Mouse (Mus musculus): ENCODE data around the gene Camta1. TPM values are rescaled to one million over a fixed set of nuclear protein-coding genes. Genes with fewer than 3 reads are reported as not detected.

Gene Camta1
- total RNA-seq, 2 experiments from 2014 or later = 66.1 to 84.1 TPM

- no peak for DNase-seq
- intact Hi-C loops (cut with DNase I; ENCODE audit: low total_unique reads) = no loop called here
Observed at GRCm38 (mm10) chr4:151222635-151223034, 639.0 kb downstream of the Camta1 start.

GRCm38 (mm10) chr4:151216553-151217292, 645.0 kb downstream of the Camta1 start:
- intact Hi-C loops (cut with DNase I; ENCODE audit: low total_unique reads) = no loop called here

GRCm38 (mm10) chr4:151215866-151216265, 645.8 kb downstream of the Camta1 start:
- DNase-seq = no peak
- intact Hi-C loops (cut with DNase I; ENCODE audit: low total_unique reads) = no loop called here

More at GRCm38 (mm10) chr4:151216553-151217292, 645.0 kb downstream of the Camta1 start:
- no peak for DNase-seq

- no peak for DNase-seq
- intact Hi-C loops (cut with DNase I; ENCODE audit: low total_unique reads) = no loop called here
Observed at GRCm38 (mm10) chr4:151215179-151215578, 646.5 kb downstream of the Camta1 start.

- no peak for DNase-seq
- intact Hi-C loops (cut with DNase I; ENCODE audit: low total_unique reads) = no loop called here
Observed at GRCm38 (mm10) chr4:151213475-151213874, 648.2 kb downstream of the Camta1 start.

GRCm38 (mm10) chr4:151211992-151212391, 649.7 kb downstream of the Camta1 start:
- intact Hi-C loops (cut with DNase I; ENCODE audit: low total_unique reads) = no loop called here

GRCm38 (mm10) chr4:151207566-151207965, 654.1 kb downstream of the Camta1 start:
- intact Hi-C loops (cut with DNase I; ENCODE audit: low total_unique reads) = no loop called here

More at GRCm38 (mm10) chr4:151211992-151212391, 649.7 kb downstream of the Camta1 start:
- DNase-seq = no peak

GRCm38 (mm10) chr4:151202891-151203290, 658.8 kb downstream of the Camta1 start:
- no peak for DNase-seq
- intact Hi-C loops (cut with DNase I; ENCODE audit: low total_unique reads) = no loop called here

More at GRCm38 (mm10) chr4:151207566-151207965, 654.1 kb downstream of the Camta1 start:
- no peak for DNase-seq

GRCm38 (mm10) chr4:151200316-151200715, 661.4 kb downstream of the Camta1 start:
- intact Hi-C loops (cut with DNase I; ENCODE audit: low total_unique reads) = no loop called here
- no peak for DNase-seq

- no peak for DNase-seq
- intact Hi-C loops (cut with DNase I; ENCODE audit: low total_unique reads) = no loop called here
Observed at GRCm38 (mm10) chr4:151195126-151195525, 666.5 kb downstream of the Camta1 start.

- no peak for DNase-seq
- intact Hi-C loops (cut with DNase I; ENCODE audit: low total_unique reads) = no loop called here
Observed at GRCm38 (mm10) chr4:151194715-151195097, 667.0 kb downstream of the Camta1 start.

GRCm38 (mm10) chr4:151194030-151194714, 667.5 kb downstream of the Camta1 start:
- intact Hi-C loops (cut with DNase I; ENCODE audit: low total_unique reads) = no loop called here
- no peak for DNase-seq

- intact Hi-C loops (cut with DNase I; ENCODE audit: low total_unique reads) = no loop called here
- peak; percentile 59 for DNase-seq
Observed at GRCm38 (mm10) chr4:151186447-151186846, 675.2 kb downstream of the Camta1 start.

- no peak for DNase-seq
- intact Hi-C loops (cut with DNase I; ENCODE audit: low total_unique reads) = no loop called here
Observed at GRCm38 (mm10) chr4:151185750-151186149, 675.9 kb downstream of the Camta1 start.

- DNase-seq = no peak
- intact Hi-C loops (cut with DNase I; ENCODE audit: low total_unique reads) = no loop called here
Observed at GRCm38 (mm10) chr4:151180394-151180902, 681.2 kb downstream of the Camta1 start.

- DNase-seq = no peak
- intact Hi-C loops (cut with DNase I; ENCODE audit: low total_unique reads) = no loop called here
Observed at GRCm38 (mm10) chr4:151179639-151180038, 682.0 kb downstream of the Camta1 start.

GRCm38 (mm10) chr4:151178970-151179378, 682.7 kb downstream of the Camta1 start:
- intact Hi-C loops (cut with DNase I; ENCODE audit: low total_unique reads) = no loop called here
- no peak for DNase-seq

GRCm38 (mm10) chr4:151172526-151172925, 689.1 kb downstream of the Camta1 start:
- intact Hi-C loops (cut with DNase I; ENCODE audit: low total_unique reads) = no loop called here
- DNase-seq = no peak

GRCm38 (mm10) chr4:151171117-151171516, 690.6 kb downstream of the Camta1 start:
- intact Hi-C loops (cut with DNase I; ENCODE audit: low total_unique reads) = no loop called here
- DNase-seq = no peak

- no peak for DNase-seq
- intact Hi-C loops (cut with DNase I; ENCODE audit: low total_unique reads) = no loop called here
Observed at GRCm38 (mm10) chr4:151170658-151171057, 691.0 kb downstream of the Camta1 start.

GRCm38 (mm10) chr4:151166969-151167368, 694.7 kb downstream of the Camta1 start:
- intact Hi-C loops (cut with DNase I; ENCODE audit: low total_unique reads) = no loop called here
- no peak for DNase-seq

Measured in gastrocnemius, postnatal 14 days (tissue).